ENCODE assay signal across 23 mouse cellular contexts in the genomic region with DNA sequence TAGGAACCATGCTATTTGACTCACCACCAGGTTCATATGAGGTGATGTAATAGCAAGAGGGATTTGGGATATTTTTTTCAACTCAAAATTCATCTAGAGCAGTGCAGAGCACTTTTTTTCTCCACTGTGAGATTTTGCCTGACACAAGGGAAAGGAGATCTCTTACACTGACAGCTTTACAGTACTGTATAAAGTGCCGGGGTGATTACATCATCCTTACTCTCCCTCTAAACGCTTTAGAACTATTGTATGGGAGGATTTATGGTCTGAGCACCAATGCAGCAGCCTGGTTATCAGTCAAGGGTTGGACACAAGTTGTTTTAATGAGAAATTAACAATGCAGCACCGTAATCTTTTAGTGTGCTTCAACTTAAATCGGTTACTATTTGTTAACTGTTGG.
A peak's percentile ranks its signal among the peaks of the same experiment; 100 is the strongest.
DNase-seq lines count a peak whose midpoint lies in the region; ATAC-seq lines count a peak whose summit lies in the region.
"Had no signal": no experiment of that assay in that cellular context is flagged by ENCODE, and none has a peak within 500 bp of the region (broad histone marks: within the 10 kb centered on the region; RNA-seq: fewer than 3 reads in every experiment).

No protein-coding gene starts in this region.

- H3K4me3 ChIP-seq in forebrain, embryonic 12.5 days (replicated peaks), result no peak overlapping the region
- no peak overlapping the region for H3K4me3 ChIP-seq in forebrain, embryonic 14.5 days (ENCODE audit: low read depth, low read length)
- no peak overlapping the region for H3K4me3 ChIP-seq in limb, embryonic 13.5 days
- H3K4me3 ChIP-seq in limb, embryonic 10.5 days, result no peak overlapping the region
- no peak overlapping the region for H3K4me3 ChIP-seq in intestine, embryonic 16.5 days (ENCODE audit: low read length)
- H3K4me3 ChIP-seq: forebrain, embryonic 10.5 days; gastrocnemius, adult 2 months; hindbrain, embryonic 12.5 days; hindbrain, embryonic 15.5 days had no signal

- H3K27me3 ChIP-seq in forebrain, embryonic 12.5 days, result no peaks in the 10 kb centered on the region
- no peaks in the 10 kb centered on the region for H3K27me3 ChIP-seq in forebrain, embryonic 14.5 days (replicated peaks; ENCODE audit: control insufficient read depth, insufficient read depth, low read length)
- H3K27me3 ChIP-seq in limb, embryonic 13.5 days, result peaks cover 12% of the 10 kb centered on the region
- H3K27me3 ChIP-seq in limb, embryonic 10.5 days (ENCODE audit: low read depth, poor library complexity, severe bottlenecking), result peaks cover 38% of the 10 kb centered on the region
- H3K27me3 ChIP-seq in intestine, embryonic 16.5 days (replicated peaks; ENCODE audit: control insufficient read depth, insufficient read depth, low read length), result no peaks in the 10 kb centered on the region
- H3K27me3 ChIP-seq: CH12.LX; hindbrain, embryonic 12.5 days; hindbrain, embryonic 15.5 days; Patski had no signal

- DNase-seq in forebrain, embryonic 14.5 days (ENCODE audit: low spot score), result no peak
- DNase-seq in limb, embryonic 10.5 days (ENCODE audit: low spot score), result no peak
- no peak for DNase-seq in layer of hippocampus, adult 9-10 months (ENCODE audit: low spot score)
- DNase-seq: adrenal gland, postnatal 10 days; adrenal gland, postnatal 36 days; B cell, adult 2 months; cerebellum, adult 18-20 months; cerebellum, adult 9-10 months; cerebellum, postnatal 14 days; forebrain, postnatal 0 days; gastrocnemius, adult 2 months; gastrocnemius, postnatal 14 days; heart, adult 11 months had no signal

- H3K4me2 ChIP-seq in forebrain, embryonic 12.5 days, result no peak overlapping the region
- no peak overlapping the region for H3K4me2 ChIP-seq in forebrain, embryonic 14.5 days (ENCODE audit: low read length)
- H3K4me2 ChIP-seq in limb, embryonic 13.5 days (replicated peaks), result no peak overlapping the region
- no peak overlapping the region for H3K4me2 ChIP-seq in intestine, embryonic 16.5 days (ENCODE audit: low read depth, low read length)
- H3K4me2 ChIP-seq: heart, embryonic 11.5 days; hindbrain, embryonic 12.5 days; hindbrain, embryonic 15.5 days had no signal

- no peak overlapping the region for H3K9ac ChIP-seq in forebrain, embryonic 12.5 days
- H3K9ac ChIP-seq in forebrain, embryonic 14.5 days (ENCODE audit: low read length), result no peak overlapping the region
- no peak overlapping the region for H3K9ac ChIP-seq in limb, embryonic 13.5 days
- no peak overlapping the region for H3K9ac ChIP-seq in intestine, embryonic 16.5 days (ENCODE audit: low read depth, low read length)
- H3K9ac ChIP-seq: forebrain, postnatal 0 days; hindbrain, embryonic 12.5 days; hindbrain, embryonic 15.5 days had no signal

- H3K4me1 ChIP-seq in forebrain, embryonic 12.5 days, result no peaks in the 10 kb centered on the region
- no peaks in the 10 kb centered on the region for H3K4me1 ChIP-seq in forebrain, embryonic 14.5 days (ENCODE audit: control insufficient read depth, insufficient read depth, low read length)
- no peaks in the 10 kb centered on the region; the same call in 1 of the 2 replicates for H3K4me1 ChIP-seq in limb, embryonic 13.5 days
- no peaks in the 10 kb centered on the region for H3K4me1 ChIP-seq in limb, embryonic 10.5 days
- no peaks in the 10 kb centered on the region for H3K4me1 ChIP-seq in intestine, embryonic 16.5 days (ENCODE audit: control insufficient read depth, insufficient read depth, low read length)
- H3K4me1 ChIP-seq: forebrain, embryonic 10.5 days; hindbrain, embryonic 12.5 days; hindbrain, embryonic 15.5 days had no signal

- H3K9me3 ChIP-seq in forebrain, embryonic 12.5 days, result no peaks in the 10 kb centered on the region
- H3K9me3 ChIP-seq in forebrain, embryonic 14.5 days (replicated peaks; ENCODE audit: control insufficient read depth, low read length), result no peaks in the 10 kb centered on the region
- H3K9me3 ChIP-seq in limb, embryonic 13.5 days, result no peaks in the 10 kb centered on the region
- H3K9me3 ChIP-seq in limb, embryonic 10.5 days (replicated peaks), result no peaks in the 10 kb centered on the region
- H3K9me3 ChIP-seq in intestine, embryonic 16.5 days (ENCODE audit: control insufficient read depth, low read length), result no peaks in the 10 kb centered on the region
- H3K9me3 ChIP-seq: forebrain, embryonic 10.5 days; G1E; hindbrain, embryonic 12.5 days; hindbrain, embryonic 15.5 days had no signal

- ATAC-seq in forebrain, embryonic 12.5 days (ENCODE audit: low FRiP score), result peak; percentile 33; the same call in 1 of the 2 replicates
- no peak for ATAC-seq in forebrain, embryonic 14.5 days
- peak; percentile 66; the same call in 1 of the 2 replicates for ATAC-seq in limb, embryonic 13.5 days (ENCODE audit: low FRiP score, low read depth)
- ATAC-seq in intestine, embryonic 16.5 days, result peak; percentile 87
- ATAC-seq: forebrain, postnatal 0 days; Patski had no signal

- H3K27ac ChIP-seq in forebrain, embryonic 12.5 days, result no peak overlapping the region
- H3K27ac ChIP-seq in forebrain, embryonic 14.5 days (ENCODE audit: low read depth, low read length), result no peak overlapping the region
- H3K27ac ChIP-seq in limb, embryonic 13.5 days, result no peak overlapping the region
- H3K27ac ChIP-seq in limb, embryonic 10.5 days, result no peak overlapping the region
- no peak overlapping the region for H3K27ac ChIP-seq in intestine, embryonic 16.5 days (ENCODE audit: low read length)
- H3K27ac ChIP-seq: forebrain, embryonic 10.5 days; gastrocnemius, adult 2 months; hindbrain, embryonic 12.5 days; hindbrain, embryonic 15.5 days had no signal

- 61% methylated on average over 4 of the region's 4 CpGs for WGBS in forebrain, embryonic 12.5 days
- 39% methylated on average over 4 of the region's 4 CpGs for WGBS in forebrain, embryonic 14.5 days
- 44% methylated on average over 4 of the region's 4 CpGs for WGBS in limb, embryonic 13.5 days
- 69% methylated on average over 4 of the region's 4 CpGs for WGBS in limb, embryonic 10.5 days
- WGBS in intestine, embryonic 16.5 days, result 35% methylated on average over 4 of the region's 4 CpGs

- H3K36me3 ChIP-seq in forebrain, embryonic 12.5 days (replicated peaks), result no peaks in the 10 kb centered on the region
- H3K36me3 ChIP-seq in forebrain, embryonic 14.5 days (ENCODE audit: control insufficient read depth, insufficient read depth, low read length), result no peaks in the 10 kb centered on the region
- H3K36me3 ChIP-seq in limb, embryonic 13.5 days, result no peaks in the 10 kb centered on the region
- H3K36me3 ChIP-seq in limb, embryonic 10.5 days, result no peaks in the 10 kb centered on the region
- H3K36me3 ChIP-seq in intestine, embryonic 16.5 days (ENCODE audit: control insufficient read depth, insufficient read depth, low read length), result no peaks in the 10 kb centered on the region
- H3K36me3 ChIP-seq: forebrain, embryonic 10.5 days; G1E; hindbrain, embryonic 12.5 days; hindbrain, embryonic 15.5 days had no signal
